Mouse (Mus musculus): Measurements from ENCODE around the gene Tas1r3. TPM values are rescaled to one million over a fixed set of nuclear protein-coding genes. Genes with fewer than 3 reads are reported as not detected.

Gene Tas1r3
- polyA plus RNA-seq, 1 experiment from 2014 or later, result 0.09 TPM

DNA sequence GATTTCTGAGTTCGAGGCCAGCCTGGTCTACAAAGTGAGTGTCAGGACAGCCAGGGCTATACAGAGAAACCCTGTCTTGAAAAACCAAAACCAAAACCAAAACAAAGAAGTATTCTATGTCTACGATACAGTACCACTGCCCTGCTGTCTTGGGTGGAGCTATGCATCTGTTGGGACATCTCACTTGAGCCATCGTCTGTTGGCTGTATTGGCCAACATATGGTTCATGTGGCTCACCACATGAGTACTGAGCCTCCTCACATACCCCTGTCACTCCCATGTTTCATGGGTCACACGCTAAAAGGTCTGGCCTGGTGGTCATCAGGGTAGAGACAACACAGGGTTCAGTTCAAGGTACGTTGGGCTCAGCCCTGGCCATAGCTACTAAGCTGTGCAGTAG, 23.2 kb upstream of the Tas1r3 start:
- 89% methylated on average over 5 of the region's 5 CpGs for WGBS
- H3K36me3 ChIP-seq, result peaks cover 71% of the 10 kb centered on the region
- no peak overlapping the region for H3K27ac ChIP-seq (replicated peaks)
- no peaks in the 10 kb centered on the region for H3K27me3 ChIP-seq (replicated peaks)
- H3K4me1 ChIP-seq, result peaks cover 17% of the 10 kb centered on the region
- H3K9ac ChIP-seq, result no peak overlapping the region
- no peak overlapping the region for H3K4me2 ChIP-seq
- no peak for ATAC-seq (ENCODE audit: extremely low read depth, insufficient number of reproducible peaks, low FRiP score, low TSS enrichment)
- no peaks in the 10 kb centered on the region for H3K9me3 ChIP-seq
- no peak overlapping the region for H3K4me3 ChIP-seq

DNA sequence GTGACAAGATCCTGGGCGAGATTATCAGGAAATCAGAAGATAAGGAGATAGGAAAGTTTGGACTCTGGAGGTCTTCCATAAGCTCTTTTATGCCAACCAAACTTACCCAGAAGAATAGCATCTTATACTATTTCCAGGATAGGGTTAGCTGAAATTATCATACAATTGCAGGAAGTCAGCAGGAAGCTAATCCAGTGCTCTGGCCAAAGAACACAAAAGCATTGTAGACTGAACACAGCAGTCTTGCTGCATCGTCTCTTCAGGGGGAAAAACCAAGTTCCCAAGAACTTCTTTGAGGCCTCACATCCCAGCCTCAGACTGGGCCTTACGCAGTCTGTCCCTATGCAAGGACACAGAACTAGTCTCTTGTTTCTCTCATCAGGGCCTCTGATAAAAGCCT, 20.4 kb upstream of the Tas1r3 start:
- no peak for ATAC-seq (ENCODE audit: extremely low read depth, insufficient number of reproducible peaks, low FRiP score, low TSS enrichment)
- no peaks in the 10 kb centered on the region for H3K27me3 ChIP-seq (replicated peaks)
- H3K9me3 ChIP-seq, result no peaks in the 10 kb centered on the region
- H3K4me1 ChIP-seq, result peaks cover 7% of the 10 kb centered on the region; the same call in 1 of the 2 replicates
- H3K4me2 ChIP-seq, result no peak overlapping the region
- 62% methylated on average over 3 of the region's 3 CpGs for WGBS
- no peak overlapping the region for H3K4me3 ChIP-seq
- peaks cover 69% of the 10 kb centered on the region for H3K36me3 ChIP-seq
- H3K9ac ChIP-seq, result no peak overlapping the region
- peak overlapping the region; percentile 65 for H3K27ac ChIP-seq (replicated peaks)

DNA sequence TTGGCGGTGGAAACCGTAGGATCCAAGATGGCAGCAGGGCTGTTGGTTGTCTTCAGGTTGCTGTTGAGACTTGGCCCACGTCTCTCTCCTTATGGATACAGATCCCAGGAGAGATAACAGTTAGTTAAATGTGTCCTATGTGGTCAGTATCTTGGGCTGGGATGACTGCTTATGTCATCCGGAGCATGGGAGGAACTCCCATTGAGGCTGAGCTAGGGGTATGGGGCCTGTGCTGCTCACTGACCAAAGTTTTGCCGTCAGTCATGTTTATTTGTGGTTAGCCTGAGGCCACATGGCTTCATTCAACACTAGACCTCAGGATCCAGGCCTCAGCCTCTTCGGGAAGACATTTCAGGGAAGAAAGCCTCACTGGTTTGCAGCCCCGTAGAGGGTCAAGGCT, 8.2 kb upstream of the Tas1r3 start:
- WGBS, result 90% methylated on average over 7 of the region's 7 CpGs
- Histone ChIP-seq H3K4me3 (no peak overlapping the region), H3K4me2 (no peak overlapping the region), H3K4me1 (peaks cover 22% of the 10 kb centered on the region), H3K9me3 (no peaks in the 10 kb centered on the region), H3K36me3 (peaks cover 53% of the 10 kb centered on the region), H3K27me3 (replicated peaks) (no peaks in the 10 kb centered on the region), H3K9ac (no peak overlapping the region), H3K27ac (replicated peaks) (no peak overlapping the region)
- ATAC-seq (ENCODE audit: extremely low read depth, insufficient number of reproducible peaks, low FRiP score, low TSS enrichment), result no peak

DNA sequence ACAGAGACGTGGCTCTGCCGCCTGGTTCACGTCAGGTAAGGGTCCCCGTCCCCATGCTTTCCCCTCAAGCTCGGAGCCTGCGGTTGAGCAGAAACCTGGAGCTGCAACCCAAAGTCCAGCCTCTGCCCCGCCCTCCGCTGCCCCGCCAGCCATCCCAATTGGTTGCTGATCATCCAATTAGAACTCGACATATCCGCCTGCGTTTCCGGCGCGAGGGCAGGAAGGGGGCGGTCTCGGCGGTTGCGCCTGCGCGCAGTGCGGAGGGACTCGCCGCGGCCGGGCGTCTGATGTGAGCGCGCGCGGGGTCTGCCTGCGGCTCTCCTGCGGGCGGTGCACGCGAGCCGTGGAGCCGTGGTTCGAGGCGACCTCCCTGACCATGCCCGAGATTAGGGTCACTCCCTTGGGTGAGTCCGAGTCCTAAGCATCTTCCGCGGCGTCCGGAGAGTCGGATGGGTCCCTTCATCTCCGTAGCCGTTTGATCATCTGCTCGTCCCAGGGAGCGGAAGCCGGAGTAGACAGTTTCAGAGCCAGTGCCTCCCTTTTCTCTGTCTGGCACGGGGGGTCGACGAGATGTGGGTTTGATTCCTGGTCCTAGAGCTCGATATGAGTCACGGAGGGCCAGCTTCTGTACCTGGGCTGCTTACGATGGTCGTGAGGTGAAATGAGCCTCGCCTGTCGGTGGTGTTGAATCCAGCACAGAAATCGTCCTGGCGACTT, 6.3 kb upstream of the Tas1r3 start, which contains the start of the genes Cptp and Ints11:
TSS of gene Cptp (minus strand) at position 124 of the 717 bp plus-strand sequence.
TSS of gene Ints11 (plus strand) at position 230 of the 717 bp plus-strand sequence.
- Histone ChIP-seq H3K9ac (peak within 1 kb of the TSS; percentile 95), H3K4me3 (peak within 1 kb of the TSS; percentile 72), H3K9me3 (no peaks in the 10 kb centered on the region), H3K36me3 (peaks cover 53% of the 10 kb centered on the region), H3K27me3 (replicated peaks) (no peaks in the 10 kb centered on the region), H3K4me1 (peaks cover 22% of the 10 kb centered on the region), H3K27ac (replicated peaks) (peak within 1 kb of the TSS; percentile 55; the same call in 1 of the 2 replicates), H3K4me2 (peak within 1 kb of the TSS; percentile 97)
- peak; percentile 96 for ATAC-seq (ENCODE audit: extremely low read depth, insufficient number of reproducible peaks, low FRiP score, low TSS enrichment)
- under 1% methylated on average over 63 of the region's 63 CpGs for WGBS

DNA sequence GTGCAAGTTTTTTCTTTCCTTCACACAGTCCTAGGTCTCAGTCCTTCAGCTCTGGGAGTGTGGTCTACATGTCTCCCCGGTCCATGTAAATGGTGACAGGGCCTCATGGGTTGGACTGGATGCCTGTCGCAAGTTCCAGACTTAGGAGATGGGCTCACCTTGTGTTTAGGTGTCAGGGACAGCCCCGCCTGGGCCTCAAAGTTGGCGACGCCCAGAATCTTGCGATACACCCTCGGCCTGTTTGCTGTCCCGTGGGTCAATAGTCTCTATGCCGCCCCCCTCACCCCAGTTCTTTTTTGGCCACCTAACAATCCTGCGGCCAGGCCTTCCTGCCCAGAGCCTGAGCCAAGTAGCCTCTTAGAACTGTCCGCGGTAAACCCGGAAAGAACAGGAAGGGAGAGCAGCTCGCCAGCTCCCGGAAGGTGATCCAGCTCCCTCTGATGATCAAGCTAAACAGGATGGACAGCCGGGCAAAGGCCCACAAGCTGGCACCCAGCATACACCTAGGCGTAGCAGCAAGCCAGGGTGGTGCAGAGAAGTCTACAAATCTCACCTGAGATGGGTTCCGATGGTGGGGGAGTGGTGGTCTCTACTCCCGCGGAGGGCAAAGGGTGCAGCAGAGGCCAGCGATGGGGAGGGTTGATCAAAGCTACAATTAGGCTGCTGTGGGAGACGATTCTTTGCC, 5.6 kb upstream of the Tas1r3 start:
- Histone ChIP-seq H3K9ac (peak overlapping the region; percentile 95), H3K9me3 (no peaks in the 10 kb centered on the region), H3K4me3 (peak overlapping the region; percentile 72), H3K4me2 (peak overlapping the region; percentile 97), H3K4me1 (peaks cover 22% of the 10 kb centered on the region), H3K36me3 (peaks cover 46% of the 10 kb centered on the region), H3K27me3 (replicated peaks) (no peaks in the 10 kb centered on the region), H3K27ac (replicated peaks) (no peak overlapping the region)
- no peak for ATAC-seq (ENCODE audit: extremely low read depth, insufficient number of reproducible peaks, low FRiP score, low TSS enrichment)
- WGBS, result 10% methylated on average over 22 of the region's 22 CpGs

DNA sequence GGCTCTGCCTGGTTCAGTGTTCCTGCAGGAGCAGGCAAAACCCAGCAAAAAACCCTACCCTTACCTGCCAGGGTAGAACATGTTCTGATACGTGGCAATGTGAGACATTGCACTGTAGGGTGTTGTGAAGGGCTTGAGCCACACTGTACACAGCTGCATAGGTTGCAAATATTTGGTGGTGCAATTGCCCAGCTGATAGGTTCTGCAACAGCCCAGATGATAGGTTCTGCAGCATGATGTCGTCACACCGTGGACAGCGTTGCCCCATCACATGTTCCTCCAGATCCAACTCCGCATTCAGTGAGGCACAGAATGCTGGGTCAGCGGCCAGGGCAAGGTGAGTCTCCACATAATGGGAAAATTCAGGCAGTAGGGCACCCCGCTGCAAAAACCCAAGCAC, 1.4 kb downstream of the Tas1r3 start:
- 86% methylated on average over 7 of the region's 7 CpGs for WGBS
- ATAC-seq (ENCODE audit: extremely low read depth, insufficient number of reproducible peaks, low FRiP score, low TSS enrichment), result no peak
- H3K36me3 ChIP-seq, result peaks cover 64% of the 10 kb centered on the region

DNA sequence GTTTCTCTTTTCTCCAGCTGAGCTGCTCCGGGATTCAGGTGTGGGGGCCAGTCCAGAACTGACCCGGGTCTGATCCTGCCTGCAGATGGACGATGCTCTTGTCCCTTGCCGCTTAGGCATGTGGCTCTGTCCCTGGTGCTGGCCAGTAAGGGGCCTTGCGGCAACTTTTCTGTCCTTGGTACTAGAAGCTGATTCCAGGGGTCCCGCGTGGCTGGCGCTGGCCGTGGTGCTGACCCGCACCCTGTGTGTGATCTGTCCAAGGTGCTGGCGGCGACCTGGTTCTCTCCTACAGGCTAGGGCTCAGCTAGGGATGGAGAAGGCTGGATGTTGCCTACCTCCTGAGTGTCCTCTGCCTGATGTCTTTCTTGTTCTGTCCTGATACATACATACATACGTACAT, 3.8 kb downstream of the Tas1r3 start:
- Histone ChIP-seq H3K4me2 (no peak overlapping the region), H3K27me3 (replicated peaks) (no peaks in the 10 kb centered on the region), H3K27ac (replicated peaks) (no peak overlapping the region), H3K9ac (no peak overlapping the region), H3K9me3 (no peaks in the 10 kb centered on the region), H3K36me3 (peaks cover 66% of the 10 kb centered on the region), H3K4me3 (no peak overlapping the region), H3K4me1 (no peaks in the 10 kb centered on the region)
- 15% methylated on average over 13 of the region's 13 CpGs for WGBS
- no peak for ATAC-seq (ENCODE audit: extremely low read depth, insufficient number of reproducible peaks, low FRiP score, low TSS enrichment)

More for the DNA sequence above, 1.4 kb downstream of the Tas1r3 start:
- Histone ChIP-seq H3K4me2 (no peak overlapping the region), H3K27me3 (replicated peaks) (no peaks in the 10 kb centered on the region), H3K9ac (no peak overlapping the region), H3K9me3 (no peaks in the 10 kb centered on the region), H3K4me1 (no peaks in the 10 kb centered on the region), H3K27ac (replicated peaks) (no peak overlapping the region), H3K4me3 (no peak overlapping the region)

DNA sequence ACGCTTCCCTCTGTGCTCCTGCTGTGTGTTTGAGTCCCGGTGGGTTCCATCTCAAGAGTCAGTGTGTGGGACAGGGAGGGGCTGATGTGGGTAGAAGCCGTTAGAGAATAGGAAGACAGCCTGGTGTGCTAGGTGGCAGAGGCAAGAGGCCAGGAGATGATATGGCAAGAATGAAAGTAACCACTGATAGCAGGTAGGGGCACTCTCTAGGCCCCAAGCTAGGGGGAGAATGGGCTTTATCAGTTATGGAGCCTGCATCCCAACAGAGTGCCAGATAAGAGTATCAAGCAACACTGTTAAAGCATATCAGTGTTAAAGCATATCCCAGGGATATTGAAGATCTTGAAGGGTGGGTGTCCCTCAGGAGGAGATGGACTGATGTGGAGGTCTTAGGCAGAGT, 6.3 kb downstream of the Tas1r3 start:
- 56% methylated on average over 3 of the region's 3 CpGs for WGBS
- H3K4me2 ChIP-seq, result no peak overlapping the region
- peaks cover 77% of the 10 kb centered on the region for H3K36me3 ChIP-seq
- H3K27ac ChIP-seq (replicated peaks), result no peak overlapping the region
- H3K4me1 ChIP-seq, result 0 out of 2 replicates have a peak, but pooled peaks cover under 1% of the 10 kb centered on the region
- no peak for ATAC-seq (ENCODE audit: extremely low read depth, insufficient number of reproducible peaks, low FRiP score, low TSS enrichment)
- no peak overlapping the region for H3K9ac ChIP-seq
- no peak overlapping the region for H3K4me3 ChIP-seq
- no peaks in the 10 kb centered on the region for H3K27me3 ChIP-seq (replicated peaks)
- no peaks in the 10 kb centered on the region for H3K9me3 ChIP-seq

DNA sequence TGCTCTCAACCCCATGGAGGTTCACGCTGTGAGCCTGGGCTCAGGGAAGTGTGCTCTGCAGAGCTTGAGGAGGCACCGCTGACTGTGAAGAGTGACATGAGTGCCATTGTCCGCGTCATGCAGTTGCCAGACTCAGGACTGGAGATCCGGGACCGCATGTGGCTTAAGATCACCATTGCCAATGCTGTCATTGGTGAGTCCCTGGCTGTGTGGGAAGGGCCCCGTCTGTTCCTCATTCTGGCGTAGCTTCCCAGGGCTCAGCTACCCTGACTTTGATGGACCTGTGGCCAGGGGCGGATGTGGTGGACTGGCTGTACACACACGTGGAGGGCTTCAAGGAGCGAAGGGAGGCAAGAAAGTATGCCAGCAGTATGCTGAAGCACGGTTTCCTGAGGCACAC, 7.1 kb downstream of the Tas1r3 start:
- Histone ChIP-seq H3K9me3 (no peaks in the 10 kb centered on the region), H3K4me1 (0 out of 2 replicates have a peak, but pooled peaks cover 7% of the 10 kb centered on the region), H3K9ac (no peak overlapping the region), H3K4me3 (no peak overlapping the region), H3K36me3 (peaks cover 71% of the 10 kb centered on the region), H3K27ac (replicated peaks) (no peak overlapping the region), H3K4me2 (no peak overlapping the region), H3K27me3 (replicated peaks) (no peaks in the 10 kb centered on the region)
- no peak for ATAC-seq (ENCODE audit: extremely low read depth, insufficient number of reproducible peaks, low FRiP score, low TSS enrichment)
- WGBS, result 87% methylated on average over 12 of the region's 12 CpGs

DNA sequence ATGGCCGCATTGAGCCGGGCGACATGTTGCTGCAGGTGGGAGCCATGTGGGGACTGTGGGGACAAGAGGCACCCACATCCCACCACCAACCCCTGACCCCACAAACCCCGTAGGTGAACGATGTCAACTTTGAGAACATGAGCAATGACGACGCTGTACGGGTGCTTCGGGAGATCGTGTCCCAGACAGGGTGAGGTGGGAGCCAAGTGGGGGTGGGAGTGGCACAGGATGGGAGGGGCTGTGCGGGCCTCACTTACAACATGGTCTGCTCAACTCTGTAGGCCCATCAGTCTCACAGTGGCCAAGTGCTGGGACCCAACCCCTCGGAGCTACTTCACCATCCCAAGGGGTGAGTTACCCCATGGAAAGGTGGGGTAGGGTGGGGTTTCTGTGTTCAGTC, 8.2 kb downstream of the Tas1r3 start:
- no peak overlapping the region for H3K9ac ChIP-seq
- no peak for ATAC-seq (ENCODE audit: extremely low read depth, insufficient number of reproducible peaks, low FRiP score, low TSS enrichment)
- no peaks in the 10 kb centered on the region for H3K27me3 ChIP-seq (replicated peaks)
- no peak overlapping the region for H3K27ac ChIP-seq (replicated peaks)
- no peak overlapping the region for H3K4me3 ChIP-seq
- no peak overlapping the region for H3K4me2 ChIP-seq
- H3K4me1 ChIP-seq, result 0 out of 2 replicates have a peak, but pooled peaks cover 7% of the 10 kb centered on the region
- WGBS, result 85% methylated on average over 12 of the region's 12 CpGs
- no peaks in the 10 kb centered on the region for H3K9me3 ChIP-seq
- peaks cover 61% of the 10 kb centered on the region for H3K36me3 ChIP-seq

DNA sequence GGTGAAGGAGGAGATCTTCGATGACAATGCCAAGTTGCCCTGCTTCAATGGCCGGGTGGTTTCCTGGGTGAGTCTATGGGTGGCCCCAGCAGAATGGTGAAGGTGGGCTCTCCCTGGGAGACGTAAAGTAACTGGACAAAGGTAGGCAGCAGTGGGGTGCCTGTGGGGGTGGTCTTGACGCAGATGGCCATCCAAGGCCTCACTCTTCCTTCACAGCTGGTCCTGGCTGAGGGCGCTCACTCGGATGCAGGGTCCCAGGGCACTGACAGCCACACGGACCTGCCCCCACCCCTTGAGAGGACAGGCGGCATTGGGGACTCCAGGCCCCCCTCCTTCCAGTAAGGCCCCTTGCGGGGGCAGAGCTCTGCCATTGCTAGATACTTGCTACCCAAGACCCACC, 9.7 kb downstream of the Tas1r3 start:
- Histone ChIP-seq H3K4me3 (no peak overlapping the region), H3K9ac (no peak overlapping the region), H3K36me3 (peaks cover 52% of the 10 kb centered on the region), H3K4me2 (no peak overlapping the region), H3K27ac (replicated peaks) (no peak overlapping the region), H3K9me3 (no peaks in the 10 kb centered on the region), H3K4me1 (peaks cover 21% of the 10 kb centered on the region), H3K27me3 (replicated peaks) (no peaks in the 10 kb centered on the region)
- no peak for ATAC-seq (ENCODE audit: extremely low read depth, insufficient number of reproducible peaks, low FRiP score, low TSS enrichment)
- 85% methylated on average over 9 of the region's 9 CpGs for WGBS
